Mouse (Mus musculus) heart, adult 8-10 months (tissue): ENCODE measurements around the gene Chchd6. TPM values are rescaled to one million over a fixed set of nuclear protein-coding genes. Genes with fewer than 3 reads are reported as not detected.
A peak's percentile ranks its signal among the peaks of the same experiment; 100 is the strongest.

ENCODE experiments used
- DNase-seq: peaks from one replicate; pipeline ENCODE4 v3.0.0; 2022; ENCODE audit warnings: low spot score
- total RNA-seq, 4 experiments: library from RNA; stranded (reverse); gene quantifications; 2 replicates each; pipeline ENCODE4 v1.2.4; 2022

Chchd6 gene
- total RNA-seq, 4 experiments from 2014 or later, result 10.1 to 12.9 (median 11.5) TPM

DNA sequence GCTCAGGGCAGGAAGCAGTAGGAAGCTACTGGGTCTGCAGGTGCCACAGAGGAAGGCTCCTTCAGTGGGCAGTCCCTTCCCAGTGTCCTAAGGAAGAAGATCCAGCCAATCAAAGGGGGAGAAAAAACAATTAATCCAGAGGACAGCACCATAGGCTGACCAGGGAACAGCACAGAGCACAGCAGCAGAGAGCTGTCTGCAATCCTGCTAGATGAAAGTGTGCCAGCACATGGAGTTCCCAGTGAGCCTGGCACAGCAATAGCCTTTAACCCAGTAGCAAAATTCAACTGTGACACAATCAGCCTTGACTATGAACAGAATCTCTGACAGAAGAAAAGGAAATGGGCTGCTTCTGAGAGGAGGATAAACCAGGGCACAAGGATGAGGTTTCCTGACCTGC lies 9.8 kb downstream of the Chchd6 start:
- peak; percentile 6 for DNase-seq

GRCm38 (mm10) chr6:89584634-89585409 lies 10.6 kb downstream of the Chchd6 start:
- no peak for DNase-seq

GRCm38 (mm10) chr6:89583170-89583569 lies 12.3 kb downstream of the Chchd6 start:
- no peak for DNase-seq

DNA sequence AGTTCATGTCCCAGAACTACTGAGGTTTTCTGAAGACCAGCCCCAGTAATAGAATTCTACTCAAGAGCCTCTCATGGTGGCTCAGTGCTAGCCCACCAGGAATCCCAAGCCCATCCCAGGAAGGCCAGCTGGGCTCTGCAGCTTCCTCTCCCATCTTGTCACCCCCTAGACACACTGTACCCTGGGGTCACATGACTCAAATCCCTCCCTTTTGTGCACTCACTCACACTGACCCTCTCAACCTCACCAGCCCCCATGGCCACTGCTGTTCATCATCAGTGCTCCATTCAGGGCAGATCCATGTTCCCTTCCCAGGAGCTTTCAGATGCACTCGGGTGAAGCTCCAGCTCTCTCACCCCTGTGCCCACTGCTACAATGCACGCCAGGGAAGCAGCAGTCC lies 20.8 kb downstream of the Chchd6 start:
- no peak for DNase-seq

DNA sequence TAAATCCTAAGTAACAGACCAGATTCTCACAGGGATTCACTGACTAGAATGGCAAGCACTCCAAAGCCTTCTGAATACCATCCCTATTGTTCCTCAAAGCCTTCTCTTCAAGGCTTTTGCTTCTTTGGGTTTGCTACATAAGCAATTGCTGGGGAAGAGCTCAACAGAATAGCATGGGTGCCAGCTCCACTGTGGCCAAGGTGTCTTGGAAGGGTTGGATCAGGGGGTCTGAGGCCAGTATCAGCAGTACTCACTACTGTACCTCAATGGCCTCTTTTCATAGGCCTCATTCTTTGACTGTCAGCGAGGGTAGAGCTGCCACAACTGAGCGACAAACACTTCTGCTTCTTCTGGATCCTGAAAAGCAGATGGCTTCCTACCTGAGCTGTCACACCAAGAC lies 21.7 kb downstream of the Chchd6 start:
- no peak for DNase-seq

DNA sequence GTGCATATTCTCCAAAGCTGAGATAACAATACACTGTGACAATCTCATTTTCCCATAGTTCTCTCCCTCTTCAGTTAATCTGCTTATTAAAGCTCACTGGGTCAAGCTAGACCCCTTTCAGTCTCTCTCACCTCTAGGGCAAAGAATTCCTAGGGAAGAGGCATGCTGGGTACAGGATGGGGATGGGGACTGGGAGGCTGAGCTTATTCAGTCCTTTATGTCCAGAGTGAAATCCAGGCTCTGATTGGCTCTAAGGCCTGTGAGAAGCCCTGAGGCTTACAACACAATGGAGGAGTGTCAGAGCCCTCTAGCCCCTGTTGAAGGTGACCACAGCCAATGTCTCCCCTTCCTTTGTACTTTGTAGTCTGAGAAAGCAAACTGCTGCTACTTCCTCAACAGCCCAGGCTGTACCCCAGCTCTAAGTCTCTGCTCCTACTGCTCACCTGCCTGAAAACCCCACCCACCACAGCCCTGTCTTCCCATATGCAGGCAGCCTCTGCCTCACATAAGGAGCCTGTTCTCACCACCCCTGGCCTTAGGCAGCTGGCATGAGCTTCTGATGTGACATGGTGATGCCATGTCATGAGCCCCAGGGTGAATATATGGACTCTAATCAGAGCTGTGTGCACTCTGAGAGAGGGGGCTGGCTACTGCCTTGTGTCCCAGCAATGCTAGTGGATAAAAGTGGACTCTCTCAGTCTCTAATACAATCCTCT lies 22.4 kb downstream of the Chchd6 start:
- DNase-seq, result no peak

- no peak for DNase-seq
Observed at GRCm38 (mm10) chr6:89569370-89569769, 26.1 kb downstream of the Chchd6 start.

GRCm38 (mm10) chr6:89566740-89567139 lies 28.7 kb downstream of the Chchd6 start:
- no peak for DNase-seq

DNA sequence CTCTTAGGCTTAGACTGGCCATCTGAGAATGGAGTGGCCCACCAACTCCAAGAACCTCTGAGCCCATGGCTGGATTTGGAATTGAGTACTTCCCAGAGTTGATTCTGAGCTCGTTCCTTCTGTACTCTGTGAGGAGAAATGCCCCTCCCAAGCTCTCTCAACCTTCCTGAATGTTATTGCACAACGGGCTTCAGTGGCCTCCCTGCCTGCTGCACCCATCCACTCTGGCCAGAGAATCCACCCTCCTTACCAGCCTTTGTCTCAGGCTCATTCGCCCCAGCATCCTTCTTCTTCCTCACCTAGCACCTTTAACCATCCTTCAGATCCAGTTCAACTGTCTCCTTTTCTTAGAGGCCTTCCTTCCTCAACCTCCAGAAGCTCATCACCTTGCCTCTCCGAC lies 32.1 kb downstream of the Chchd6 start:
- no peak for DNase-seq

DNA sequence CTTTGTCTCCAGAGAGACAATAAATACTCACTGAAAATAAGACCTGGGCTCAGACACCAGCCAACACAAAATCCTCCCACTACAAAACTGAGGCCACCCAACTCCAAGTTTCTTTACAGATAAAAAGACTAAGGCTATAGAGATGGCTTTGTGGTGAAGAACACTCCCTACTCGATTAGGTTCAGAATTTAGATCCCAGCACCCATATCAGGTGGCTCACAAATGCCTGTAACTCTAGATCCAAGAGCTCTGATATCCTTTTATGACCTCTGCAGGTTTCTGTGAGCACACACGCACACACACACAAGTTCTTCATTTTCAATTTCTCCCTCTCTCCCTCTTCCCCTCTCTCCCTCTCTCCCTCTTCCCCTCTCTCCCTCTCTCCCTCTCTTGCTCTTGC lies 34.6 kb downstream of the Chchd6 start:
- no peak for DNase-seq

GRCm38 (mm10) chr6:89557654-89558053 lies 37.8 kb downstream of the Chchd6 start:
- DNase-seq, result no peak

- peak; percentile 58 for DNase-seq
Observed at GRCm38 (mm10) chr6:89556566-89556965, 38.9 kb downstream of the Chchd6 start.

- DNase-seq, result no peak
Observed at GRCm38 (mm10) chr6:89555971-89556370, 39.5 kb downstream of the Chchd6 start.

DNA sequence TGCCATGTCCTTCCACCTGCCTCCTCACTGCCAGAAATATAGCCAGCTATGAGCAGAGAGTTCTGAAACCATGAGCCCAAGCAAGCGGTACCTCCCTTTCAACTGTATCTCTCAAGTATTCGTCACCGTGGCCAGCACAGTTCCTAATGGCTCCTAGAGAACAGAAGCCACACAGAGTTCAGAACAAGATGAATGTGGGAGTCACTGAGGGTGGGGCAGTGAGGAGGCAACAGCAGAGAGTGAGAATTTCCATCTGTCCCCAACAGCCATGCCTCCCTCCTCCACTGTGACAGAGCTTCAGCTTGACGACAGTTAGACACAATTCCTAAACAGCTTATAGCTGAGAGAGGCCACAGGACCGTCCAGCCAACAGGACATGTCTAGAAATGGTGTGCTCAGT lies 41.4 kb downstream of the Chchd6 start:
- no peak for DNase-seq

DNA sequence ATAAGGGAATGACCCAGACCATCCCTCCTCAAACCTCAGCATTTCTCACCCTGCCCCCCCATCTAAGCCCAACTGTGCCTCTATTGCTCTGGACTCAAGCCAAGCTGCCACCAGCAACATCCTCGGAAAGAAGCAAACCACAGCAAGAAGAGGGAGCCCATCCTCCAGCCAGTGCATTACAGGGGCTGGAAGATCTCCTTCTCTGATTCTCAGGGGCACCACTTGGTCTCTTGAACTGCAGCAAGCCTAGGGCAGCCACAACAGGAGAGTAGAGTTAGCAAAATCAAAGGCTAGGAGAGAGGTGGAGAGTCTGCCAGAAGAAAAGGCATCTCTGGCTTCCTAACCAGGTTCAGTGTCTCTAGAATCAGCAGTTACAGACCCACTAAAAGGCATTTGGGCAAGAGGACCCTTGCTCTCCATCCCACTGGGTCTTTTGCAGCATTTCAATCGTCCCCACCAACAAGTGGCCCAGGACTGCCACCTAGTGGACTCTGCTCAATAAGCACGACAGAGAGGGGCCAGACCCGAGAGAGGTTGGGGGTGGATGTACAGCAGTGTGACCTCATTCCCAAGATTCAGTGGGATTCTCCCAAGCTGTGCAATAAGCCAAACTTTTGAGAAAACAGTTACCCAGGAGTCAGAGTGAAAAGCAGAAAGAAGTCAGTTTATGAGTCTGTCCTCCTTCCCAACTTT lies 42.3 kb downstream of the Chchd6 start:
- DNase-seq, result peak; percentile 81

DNA sequence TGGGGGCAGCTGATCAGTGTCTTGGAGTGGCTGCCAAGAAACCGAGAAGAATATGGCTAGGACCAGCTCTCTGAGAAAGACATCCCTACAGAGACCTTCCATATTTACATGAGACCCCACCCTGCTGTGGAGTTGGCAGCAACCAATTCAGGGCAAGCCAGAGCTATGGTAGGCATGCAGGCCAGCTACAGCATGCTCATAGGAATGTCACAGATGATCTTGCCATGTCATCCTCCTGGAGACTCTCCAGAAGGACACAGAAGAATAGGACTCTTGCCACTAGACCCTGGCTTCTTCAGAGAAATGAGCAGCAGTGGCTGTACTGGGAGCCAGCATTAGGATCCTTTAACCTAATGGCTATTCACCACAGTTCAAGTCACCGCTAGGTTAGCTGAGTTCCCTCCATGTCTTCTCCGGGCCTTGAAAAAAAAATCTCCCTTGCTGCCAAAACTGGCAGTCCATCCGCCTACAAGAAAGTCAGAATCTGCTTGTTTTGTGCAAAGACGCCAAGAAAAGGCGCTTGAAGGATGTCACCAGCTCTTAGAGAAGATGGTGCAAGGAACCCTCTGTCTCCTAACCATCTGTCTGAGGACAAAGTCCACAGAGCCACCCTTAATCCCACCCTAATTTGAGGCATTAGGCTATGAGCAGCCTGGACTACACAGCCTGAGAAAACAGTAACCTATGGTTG lies 43.0 kb downstream of the Chchd6 start:
- no peak for DNase-seq

DNA sequence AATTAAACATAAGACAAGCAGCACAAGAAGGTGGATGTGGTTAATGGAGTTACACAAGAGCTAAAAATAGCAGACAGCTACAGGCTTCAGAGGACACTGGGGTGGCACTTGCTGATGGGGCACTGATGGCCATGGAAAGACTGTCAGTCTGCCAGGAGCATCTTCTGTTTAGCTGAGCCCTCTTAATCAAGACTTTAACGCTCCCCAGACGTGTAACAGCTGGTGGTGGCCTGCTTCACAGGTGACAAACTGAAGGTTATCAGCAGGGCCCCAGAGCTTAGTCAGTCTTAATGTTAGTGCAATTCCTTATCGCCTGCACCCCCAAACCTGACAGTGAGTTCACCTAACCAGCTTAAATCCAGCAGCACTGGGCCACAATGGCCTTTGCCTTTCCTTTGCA lies 46.3 kb downstream of the Chchd6 start:
- no peak for DNase-seq

DNA sequence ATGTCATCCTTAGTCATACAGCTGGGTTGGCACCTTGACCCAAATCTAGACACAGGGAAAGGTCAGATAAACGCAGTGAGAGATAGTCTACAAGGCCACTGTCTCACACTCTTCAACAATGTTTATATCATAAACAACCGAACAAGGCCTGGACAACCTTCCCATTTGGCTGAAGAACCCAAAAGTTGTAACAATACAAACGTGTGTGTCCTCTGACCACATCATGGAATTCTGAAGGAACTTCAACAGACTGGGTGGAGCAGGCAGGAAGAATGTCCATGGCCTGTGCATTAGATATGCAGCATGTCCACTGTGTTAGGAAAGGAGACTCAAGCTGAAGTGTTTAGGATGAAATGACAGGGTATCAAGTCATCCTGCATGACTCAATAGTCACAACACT lies 47.5 kb downstream of the Chchd6 start:
- no peak for DNase-seq

DNA sequence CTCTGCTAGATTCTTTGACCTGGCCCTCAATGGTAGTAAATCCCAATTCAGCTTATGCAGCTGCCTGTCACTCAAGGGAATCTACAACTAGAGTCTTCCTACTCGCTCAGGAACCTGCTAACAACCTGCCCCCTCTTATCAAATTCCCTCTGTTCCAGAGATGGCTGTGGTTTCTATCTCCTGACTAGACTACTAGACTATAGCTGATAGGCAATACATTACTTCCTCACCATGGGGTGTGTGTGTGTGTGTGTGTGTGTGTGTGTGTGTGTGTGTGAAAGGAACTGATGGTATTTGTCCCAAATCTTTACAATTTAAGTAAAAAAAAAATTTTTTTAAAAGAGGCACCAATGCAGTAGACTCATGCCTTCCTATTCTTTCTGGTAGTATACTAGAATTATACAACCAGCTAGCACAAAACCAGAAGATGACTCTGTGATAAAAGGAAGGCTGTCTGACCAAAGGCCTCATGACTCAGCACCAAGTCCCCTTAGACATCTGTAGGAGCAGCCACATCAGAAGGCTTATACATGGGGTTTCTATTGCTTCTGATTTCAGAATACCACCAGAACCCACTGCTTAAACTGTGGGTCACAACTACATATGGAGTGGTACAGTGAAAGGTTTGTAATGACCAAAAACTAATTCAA lies 57.2 kb downstream of the Chchd6 start:
- no peak for DNase-seq

DNA sequence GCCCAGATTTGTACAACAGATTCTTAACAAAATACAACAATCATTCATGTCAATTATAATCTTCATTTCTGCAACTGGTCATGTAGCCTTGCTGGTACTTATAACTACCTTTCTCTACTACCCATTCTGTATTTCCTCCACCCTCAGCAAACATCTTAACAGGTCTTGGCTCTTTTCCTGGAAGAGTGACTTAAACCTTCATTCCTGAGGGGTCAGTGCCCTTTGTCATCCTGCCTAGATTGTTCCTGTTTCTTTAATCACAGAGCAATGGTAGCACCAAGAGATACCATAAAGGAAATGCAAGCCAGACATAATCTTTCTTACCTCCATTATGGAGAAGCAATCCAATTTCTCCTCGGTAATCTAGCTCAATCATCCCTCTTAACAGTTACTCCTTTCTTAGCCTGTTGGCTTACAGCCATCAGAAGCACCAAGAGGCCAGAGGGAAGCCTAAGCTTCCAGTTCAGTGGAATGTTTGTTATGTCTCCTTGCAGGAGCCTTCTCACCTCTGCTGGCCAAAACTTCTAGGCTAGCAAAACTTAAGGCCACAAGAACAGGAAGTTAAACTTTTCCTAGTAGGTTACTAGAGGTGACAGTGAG lies 59.7 kb downstream of the Chchd6 start:
- DNase-seq, result no peak

GRCm38 (mm10) chr6:89524766-89525165 lies 70.7 kb downstream of the Chchd6 start:
- no peak for DNase-seq
